Mouse (Mus musculus): ENCODE measurements around the gene Rnf20.

DNA sequence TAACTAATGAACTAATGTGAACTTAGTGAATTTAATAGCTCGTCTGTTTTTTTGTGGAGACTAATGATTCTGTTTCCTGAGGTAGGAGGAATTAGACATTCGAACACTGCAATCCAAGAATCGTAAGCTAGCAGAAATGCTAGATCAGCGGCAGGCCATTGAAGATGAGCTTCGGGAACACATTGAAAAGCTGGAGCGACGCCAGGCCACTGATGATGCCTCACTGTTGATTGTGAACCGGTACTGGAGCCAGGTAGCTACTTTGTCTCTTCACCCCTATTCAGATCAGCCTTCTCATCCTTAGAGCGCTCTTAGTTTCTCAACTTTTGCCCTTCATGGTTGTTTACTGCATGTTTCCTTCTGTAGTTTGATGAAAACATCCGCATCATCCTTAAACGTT, 6.0 kb downstream of the Rnf20 start:
- TF ChIP-seq CTCF (IDR thresholded peaks at IDR 0.05; ENCODE audit: extremely low read depth, insufficient read depth, low read length) (no peak), POLR2A (IDR thresholded peaks at IDR 0.05; ENCODE audit: extremely low read depth, insufficient read depth, low read length) (no peak)

Data from cortical plate, adult 2 months (tissue).